Mouse (Mus musculus) heart, adult 2 months (tissue): ENCODE results near the gene Dlst.

ENCODE experiments used
- CTCF ChIP-seq: fragments of 200-600 bp; IDR thresholded peaks from 2 replicates; pipeline ENCODE4 v1.8.1; 2022; ENCODE audit warnings: antibody characterized with exemption, mild to moderate bottlenecking, moderate library complexity
- EP300 ChIP-seq: fragments of 200-500 bp; IDR thresholded peaks from 2 replicates; pipeline ENCODE4 v1.6.1; 2011; ENCODE audit warnings: low read depth, low read length, control low read depth; ENCODE audit not compliant: insufficient read depth
- POLR2A ChIP-seq: fragments of 200-500 bp; IDR thresholded peaks from 2 replicates; pipeline ENCODE4 v1.6.1; 2011; ENCODE audit warnings: mild to moderate bottlenecking, low read depth, low read length, control low read depth; ENCODE audit not compliant: insufficient read depth

GRCm38 (mm10) chr12:85164996-85165395, 54.4 kb downstream of the Dlst start:
- TF ChIP-seq POLR2A (no peak), CTCF (no peak), EP300 (no peak)
